Mouse (Mus musculus): Measurements from ENCODE around the gene Nop2.
A peak's percentile ranks its signal among the peaks of the same experiment; 100 is the strongest.

Nop2 gene

DNA sequence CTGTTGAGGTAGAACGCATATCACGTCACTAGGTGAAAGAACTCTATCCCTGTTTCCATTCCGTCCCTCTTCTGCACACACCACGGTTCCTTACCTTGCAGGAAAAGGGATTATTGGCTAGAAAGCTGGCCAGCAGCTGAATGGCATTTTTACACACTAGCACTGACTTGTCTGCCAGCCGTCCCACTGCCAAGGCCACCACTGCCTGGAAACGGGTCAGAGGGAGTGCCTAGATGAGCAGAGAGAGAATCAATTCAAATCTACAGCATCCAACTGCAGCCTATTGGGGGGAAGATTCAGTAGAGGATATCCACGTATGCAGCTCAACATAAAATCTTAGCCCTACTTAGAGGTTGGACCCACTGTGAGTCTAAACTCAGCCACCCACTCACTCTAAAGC is 47.9 kb downstream of the Nop2 start:
- DNase-seq = no peak

DNA sequence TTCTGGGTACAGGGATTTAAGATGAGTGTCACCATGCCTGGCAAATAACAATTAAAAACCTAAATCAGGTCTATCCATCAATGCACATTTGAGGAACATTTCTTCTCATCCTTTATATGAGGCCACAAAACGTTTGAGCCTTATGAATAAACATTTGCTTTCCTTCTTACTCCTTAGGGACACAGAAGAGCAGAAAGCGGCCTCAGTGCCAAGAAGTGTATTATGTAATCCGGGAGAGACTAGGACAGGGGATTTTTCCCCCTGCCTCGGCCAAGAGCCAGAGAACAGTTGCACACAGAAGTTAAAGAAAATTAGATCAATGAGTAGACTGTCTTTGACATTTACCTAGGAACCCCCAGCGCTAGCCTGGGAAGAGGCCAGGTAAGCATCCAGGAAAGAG is 50.4 kb downstream of the Nop2 start:
- DNase-seq = no peak

GRCm38 (mm10) chr6:125186203-125186602 is 54.5 kb downstream of the Nop2 start:
- no peak for DNase-seq

DNA sequence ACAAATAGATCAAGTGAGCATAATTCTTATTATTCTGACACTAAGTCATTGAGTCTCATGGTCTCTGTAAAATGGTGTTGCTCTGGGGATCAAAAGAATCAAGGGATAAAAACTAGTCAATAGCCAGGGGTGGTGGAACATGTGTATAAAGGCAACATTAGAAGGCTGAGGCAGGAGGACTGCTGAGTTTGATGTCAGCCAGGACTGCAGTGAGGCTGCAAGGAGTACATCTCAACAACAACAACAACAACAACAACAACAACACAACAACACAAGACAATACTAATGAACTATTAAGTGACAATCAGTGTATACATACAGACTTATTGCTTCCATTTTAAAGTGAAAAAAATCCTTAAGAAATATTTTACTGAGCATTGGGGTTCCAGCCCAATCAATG is 59.1 kb downstream of the Nop2 start:
- DNase-seq = no peak

GRCm38 (mm10) chr6:125191332-125192015 is 59.8 kb downstream of the Nop2 start, which contains the start of the genes Ncapd2 and Mrpl51:
Ncapd2 (minus strand) TSS chr6:125191701.
Mrpl51 (plus strand) TSS chr6:125191801.
- DNase-seq = peak; percentile 97

- peak; percentile 94 for DNase-seq
Observed at GRCm38 (mm10) chr6:125192016-125192714, 60.5 kb downstream of the Nop2 start.

GRCm38 (mm10) chr6:125192841-125193240 is 61.1 kb downstream of the Nop2 start:
- no peak for DNase-seq

GRCm38 (mm10) chr6:125193390-125193789 is 61.7 kb downstream of the Nop2 start:
- no peak for DNase-seq
